In genomic region chr7:97700173-97700572, GRCm38 (mm10) we compare ENCODE assay signal across 24 mouse cellular contexts. TPM values are rescaled to one million over a fixed set of nuclear protein-coding genes. Genes with fewer than 3 reads are reported as not detected.
DNase-seq lines count a peak whose midpoint lies in the region; ATAC-seq and TF ChIP-seq lines count a peak whose summit lies in the region.
"Had no signal": no experiment of that assay in that cellular context is flagged by ENCODE, and none has a peak within 500 bp of the region (broad histone marks: within the 10 kb centered on the region; RNA-seq: fewer than 3 reads in every experiment).

No protein-coding gene starts in this region.

- no peak overlapping the region for H3K4me3 ChIP-seq in MEL (ENCODE audit: control insufficient read depth in 1 of 2, insufficient read depth in 1 of 2, low read depth in 2 of 2, low read length in 2 of 2)
- H3K4me3 ChIP-seq in kidney, embryonic 14.5 days (ENCODE audit: low read length), result no peak overlapping the region
- no peak overlapping the region for H3K4me3 ChIP-seq in hindbrain, embryonic 14.5 days (replicated peaks; ENCODE audit: low read length)

- H3K79me2 ChIP-seq in MEL (ENCODE audit: control insufficient read depth, insufficient read depth, low read length, poor library complexity), result peaks cover 70% of the 10 kb centered on the region

- H3K27me3 ChIP-seq in MEL (ENCODE audit: control insufficient read depth in 1 of 2, insufficient read depth in 2 of 2, low read length in 2 of 2), result no peaks in the 10 kb centered on the region
- no peaks in the 10 kb centered on the region for H3K27me3 ChIP-seq in kidney, embryonic 14.5 days (ENCODE audit: control insufficient read depth, insufficient read depth, low read length)
- H3K27me3 ChIP-seq in hindbrain, embryonic 14.5 days (ENCODE audit: control insufficient read depth, insufficient read depth, low read length), result no peaks in the 10 kb centered on the region
- H3K27me3 ChIP-seq: CH12.LX, Patski had no signal

- DNase-seq in heart, adult 11 months, result peak; percentile 43
- no peak for DNase-seq in heart, adult 8-10 months (ENCODE audit: low spot score)
- DNase-seq in MEL (ENCODE audit: low read depth, low spot score) (peak; percentile 47), MEL-GATA-1-ER (ENCODE audit: extremely low read depth, low read depth) (peak; percentile 14)
- DNase-seq in hindbrain, embryonic 14.5 days (ENCODE audit: low spot score), result no peak
- no peak for DNase-seq in kidney, postnatal 4 days
- DNase-seq: adrenal gland, adult 2 months; adrenal gland, adult 8-10 months; adrenal gland, postnatal 10 days; adrenal gland, postnatal 14 days; adrenal gland, postnatal 25 days; adrenal gland, postnatal 36 days; B cell, adult 2 months; cerebellum, adult 11 months; cerebellum, adult 11-12 months; cerebellum, adult 18-20 months; cerebellum, adult 2 months had no signal

- H3K9me3 ChIP-seq in MEL (replicated peaks; ENCODE audit: insufficient read depth, low read length), result no peaks in the 10 kb centered on the region
- H3K9me3 ChIP-seq in kidney, embryonic 14.5 days (ENCODE audit: control insufficient read depth, low read length), result peaks cover 3% of the 10 kb centered on the region; the same call in 1 of the 2 replicates
- H3K9me3 ChIP-seq in hindbrain, embryonic 14.5 days (ENCODE audit: control insufficient read depth, low read length), result no peaks in the 10 kb centered on the region
- H3K9me3 ChIP-seq: G1E had no signal

- peaks cover 0 to 28% of the 10 kb centered on the region in 2 experiments; a peak in 3 of 4 replicates for H3K36me3 ChIP-seq in MEL (ENCODE audit: control insufficient read depth in 1 of 2, insufficient read depth in 2 of 2, low read length in 2 of 2)
- H3K36me3 ChIP-seq in kidney, embryonic 14.5 days (ENCODE audit: control insufficient read depth, insufficient read depth, low read length), result no peaks in the 10 kb centered on the region; the same call in 1 of the 2 replicates
- peaks cover 6% of the 10 kb centered on the region; the same call in 1 of the 2 replicates for H3K36me3 ChIP-seq in hindbrain, embryonic 14.5 days (replicated peaks; ENCODE audit: control insufficient read depth, insufficient read depth)

- no peak overlapping the region for H3K9ac ChIP-seq in MEL (ENCODE audit: control insufficient read depth, low read depth, low read length, poor library complexity, severe bottlenecking)
- H3K9ac ChIP-seq in kidney, embryonic 14.5 days (ENCODE audit: low read depth, low read length), result no peak overlapping the region
- no peak overlapping the region for H3K9ac ChIP-seq in hindbrain, embryonic 14.5 days

- H3K27ac ChIP-seq in MEL (ENCODE audit: control insufficient read depth, low read depth, low read length), result peak overlapping the region; percentile 52
- H3K27ac ChIP-seq in kidney, embryonic 14.5 days (ENCODE audit: low read depth, low read length), result no peak overlapping the region
- H3K27ac ChIP-seq in hindbrain, embryonic 14.5 days, result no peak overlapping the region

- no peak overlapping the region for H3K4me2 ChIP-seq in kidney, embryonic 14.5 days (replicated peaks; ENCODE audit: low read depth, low read length)
- no peak overlapping the region for H3K4me2 ChIP-seq in hindbrain, embryonic 14.5 days (replicated peaks)

- no peak; a peak in 1 of 4 replicates for TF ChIP-seq EP300 in MEL (IDR thresholded peaks at IDR 0.05; ENCODE audit: low read depth in 1 of 2, low read length in 2 of 2)

- TF ChIP-seq CTCF in MEL (IDR thresholded peaks at IDR 0.05 in 2 of 3, conservative IDR thresholded peaks at IDR 0.05 in 1 of 3; ENCODE audit: control insufficient read depth in 1 of 3, insufficient read depth in 1 of 3, low read depth in 2 of 3, low read length in 3 of 3, poor library complexity in 1 of 3, severe bottlenecking in 1 of 3), result no peak

- TF ChIP-seq RAD21 in MEL (IDR thresholded peaks at IDR 0.05; ENCODE audit: low read depth, low read length), result no peak

- peaks cover 13 to 22% of the 10 kb centered on the region in 2 experiments for H3K4me1 ChIP-seq in MEL (ENCODE audit: control insufficient read depth in 1 of 2, insufficient read depth in 2 of 2, low read length in 2 of 2)
- H3K4me1 ChIP-seq in kidney, embryonic 14.5 days (ENCODE audit: control insufficient read depth, insufficient read depth, low read length), result peaks cover 9% of the 10 kb centered on the region; the same call in 1 of the 2 replicates
- peaks cover 11% of the 10 kb centered on the region for H3K4me1 ChIP-seq in hindbrain, embryonic 14.5 days (replicated peaks; ENCODE audit: control insufficient read depth, insufficient read depth, low read length)

- WGBS in kidney, embryonic 14.5 days, result 94% methylated on average over 4 of the region's 4 CpGs
- WGBS in hindbrain, embryonic 14.5 days, result 96% methylated on average over 4 of the region's 4 CpGs

- ATAC-seq in megakaryocyte-erythroid progenitor cell, adult 5-6 weeks (replicated peaks; ENCODE audit: low FRiP score, low TSS enrichment, poor library complexity, severe bottlenecking), result 0 out of 2 replicates have a peak, but pooled peaks have one; percentile 20
- no peak for ATAC-seq in kidney, embryonic 14.5 days (ENCODE audit: low FRiP score, low TSS enrichment)
- no peak for ATAC-seq in hindbrain, embryonic 14.5 days (ENCODE audit: low FRiP score)
- ATAC-seq: activated CD4-positive, CD25-positive, alpha-beta regulatory T cell, adult 4 months; CD4-positive, CD25-positive, alpha-beta regulatory T cell, adult 4 months; Patski had no signal

- TF ChIP-seq POLR2A in MEL (IDR thresholded peaks at IDR 0.05; ENCODE audit: control insufficient read depth in 1 of 2, insufficient read depth in 1 of 2, low read depth in 1 of 2, low read length in 2 of 2, poor library complexity in 1 of 2), result no peak

TF ChIP-seq in MEL, 35 proteins besides CTCF, POLR2A, EP300 and RAD21:
- TF ChIP-seq ETS1 (IDR thresholded peaks at IDR 0.05; ENCODE audit: low read depth, low read length) (0 out of 2 replicates have a peak, but pooled peaks have one; percentile 20), BHLHE40 (IDR thresholded peaks at IDR 0.05; ENCODE audit: borderline replicate concordance, low read depth, low read length) (peak; percentile 65), ZNF384 (IDR thresholded peaks at IDR 0.05; ENCODE audit: low read depth, low read length) (no peak), MXI1 (IDR thresholded peaks at IDR 0.05; ENCODE audit: low read depth, low read length) (peak; percentile 39; the same call in 1 of the 2 replicates), ELF1 (IDR thresholded peaks at IDR 0.05; ENCODE audit: low read depth, low read length) (peak; percentile 71; the same call in 1 of the 2 replicates), MYC (IDR thresholded peaks at IDR 0.05; ENCODE audit: low read depth, low read length) (0 out of 2 replicates have a peak, but pooled peaks have one; percentile 29), MAX (IDR thresholded peaks at IDR 0.05; ENCODE audit: low read length) (0 out of 2 replicates have a peak, but pooled peaks have one; percentile 35), SIN3A (IDR thresholded peaks at IDR 0.05; ENCODE audit: low read length) (peak; percentile 55), MYB (IDR thresholded peaks at IDR 0.05; ENCODE audit: low read depth, low read length) (no peak), NELFE (IDR thresholded peaks at IDR 0.05; ENCODE audit: low read depth, low read length) (no peak)
TF ChIP-seq in MEL: peak in this region for 7.

RNA-seq across cellular contexts. Expression of gene Clns1a, which starts 3.7 kb away (rescaled TPM):
- 10 to 100 TPM; 27.4 to 29.8 (median 28.3) TPM for total RNA-seq in heart, adult 8-10 months (2022)
- total RNA-seq in MEL (2012; rRNA removed), result 140 and 141 TPM in 2 replicates
- 100 to 1,000 TPM; 119 to 130 TPM for polyA plus RNA-seq in MEL (2012; ENCODE audit: insufficient read depth in 1 of 2, insufficient read length in 2 of 2, low read depth in 1 of 2, low replicate concordance in 2 of 2, missing spikeins in 1 of 2)
- total RNA-seq in megakaryocyte-erythroid progenitor cell, adult 5-6 weeks (2014; fragmentation: Nextera tagmentation), result 118 and 121 TPM in 2 replicates
- total RNA-seq in megakaryocyte-erythroid progenitor cell, adult 5-6 weeks (2017), result 181 and 238 TPM in 2 replicates
- 237 and 238 TPM in 2 replicates for polyA plus RNA-seq in kidney, embryonic 14.5 days (2014; fragmentation: Nextera tagmentation; extraction: Ambion mirVana)
- 189 and 192 TPM in 2 replicates for polyA plus RNA-seq in hindbrain, embryonic 14.5 days (2014; fragmentation: Nextera tagmentation; extraction: Ambion mirVana)

RNA-seq across cellular contexts. Expression of gene Aqp11, which starts 37.9 kb away (rescaled TPM):
- total RNA-seq in heart, adult 8-10 months (2022), result 1 to 10 TPM in 3 of 4 experiments, under 1 TPM in 1; 0.98 to 2.4 (median 2.0) TPM
- total RNA-seq in MEL (2012; rRNA removed), result 0.65 and 0.89 TPM in 2 replicates
- 1 to 10 TPM in 1 of 2 experiments, not detected in 1; 3.9 TPM for polyA plus RNA-seq in MEL (2012; ENCODE audit: insufficient read depth in 1 of 2, insufficient read length in 2 of 2, low read depth in 1 of 2, low replicate concordance in 2 of 2, missing spikeins in 1 of 2)
- 16.4 and 23.0 TPM in 2 replicates for total RNA-seq in megakaryocyte-erythroid progenitor cell, adult 5-6 weeks (2014; fragmentation: Nextera tagmentation)
- total RNA-seq in megakaryocyte-erythroid progenitor cell, adult 5-6 weeks (2017), result 6.9 and 8.5 TPM in 2 replicates
- 12.3 and 12.6 TPM in 2 replicates for polyA plus RNA-seq in kidney, embryonic 14.5 days (2014; fragmentation: Nextera tagmentation; extraction: Ambion mirVana)
- polyA plus RNA-seq in hindbrain, embryonic 14.5 days (2014; fragmentation: Nextera tagmentation; extraction: Ambion mirVana), result 21.6 and 22.0 TPM in 2 replicates

Comparison
In these comparisons a context has a peak if more than half of its experiments do, and no peak if none do; other contexts are left out.
1. DNase-seq: peak in heart, adult 11 months (single experiment), MEL (single experiment) and MEL-GATA-1-ER (single experiment); none in heart, adult 8-10 months (single experiment), hindbrain, embryonic 14.5 days (single experiment) and kidney, postnatal 4 days (0 of 2).